ENCODE assay signal across 8 mouse cellular contexts in the genomic region with DNA sequence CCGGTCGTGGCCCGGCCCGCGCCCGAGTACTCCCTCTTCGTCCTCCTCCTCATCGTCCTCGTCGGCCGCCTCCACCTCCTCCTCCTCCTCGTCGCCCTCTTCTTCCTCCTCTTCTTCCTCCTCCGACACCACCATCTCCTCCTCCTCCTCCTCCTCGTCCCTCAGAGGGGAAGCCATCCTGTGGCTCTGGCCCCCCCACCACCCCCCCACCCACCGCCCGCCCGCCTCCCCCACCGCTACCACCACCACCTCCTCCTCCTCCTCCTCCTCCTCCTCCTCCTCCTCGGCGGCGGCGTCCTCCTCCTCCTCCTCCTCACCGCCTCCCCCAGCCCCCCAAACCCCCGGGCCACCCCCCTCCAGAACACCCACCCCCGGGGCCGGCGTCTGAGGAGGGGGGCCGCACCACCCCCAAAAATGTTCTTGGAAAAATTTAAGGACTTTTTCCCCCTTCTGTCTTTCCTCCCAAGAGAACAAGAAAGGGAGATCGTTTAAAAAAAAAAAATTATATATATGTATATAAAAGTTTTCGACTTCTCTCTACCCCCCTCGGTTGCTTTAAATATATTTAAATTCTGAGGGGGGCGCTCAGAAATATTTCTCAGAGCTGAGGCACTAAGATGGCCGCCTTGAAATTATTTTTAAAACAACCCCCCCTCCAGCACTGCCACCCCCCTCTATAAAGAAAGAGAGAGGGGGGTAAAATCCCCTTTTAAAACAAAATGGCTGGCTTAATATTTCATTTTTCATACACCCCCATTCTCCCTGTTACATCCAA. TPM values are rescaled to one million over a fixed set of nuclear protein-coding genes. Genes with fewer than 3 reads are reported as not detected.
A peak's percentile ranks its signal among the peaks of the same experiment; 100 is the strongest.
DNase-seq lines count a peak whose midpoint lies in the region; ATAC-seq and TF ChIP-seq lines count a peak whose summit lies in the region.

A gene (minus strand): TSS at position 192 of the 775 bp plus-strand sequence.

- H3K27me3 ChIP-seq in forebrain, embryonic 16.5 days (replicated peaks; ENCODE audit: control insufficient read depth, insufficient read depth, low read length) = no peaks in the 10 kb centered on the region
- no peaks in the 10 kb centered on the region for H3K27me3 ChIP-seq in intestine, embryonic 15.5 days (replicated peaks)
- H3K27me3 ChIP-seq in stomach, postnatal 0 days (ENCODE audit: control insufficient read depth, insufficient read depth, low read length) = no peaks in the 10 kb centered on the region

- TF ChIP-seq EP300 in stomach, postnatal 0 days (optimal IDR thresholded peaks at IDR 0.05) = no peak

- peak within 1 kb of the TSS; percentile 99 for H3K9ac ChIP-seq in forebrain, embryonic 16.5 days (replicated peaks; ENCODE audit: low read depth, low read length)
- H3K9ac ChIP-seq in intestine, embryonic 15.5 days = peak within 1 kb of the TSS; percentile 100
- peak within 1 kb of the TSS; percentile 99 for H3K9ac ChIP-seq in stomach, postnatal 0 days (ENCODE audit: low read length)

- H3K4me3 ChIP-seq in forebrain, embryonic 16.5 days (replicated peaks; ENCODE audit: low read length) = peak within 1 kb of the TSS; percentile 67
- H3K4me3 ChIP-seq in intestine, embryonic 15.5 days (replicated peaks) = peak within 1 kb of the TSS; percentile 87
- H3K4me3 ChIP-seq in stomach, postnatal 0 days (ENCODE audit: low read depth, low read length) = peak within 1 kb of the TSS; percentile 98

- H3K4me1 ChIP-seq in forebrain, embryonic 16.5 days (replicated peaks; ENCODE audit: control insufficient read depth, insufficient read depth, low read length) = peaks cover 44% of the 10 kb centered on the region
- peaks cover 49% of the 10 kb centered on the region for H3K4me1 ChIP-seq in intestine, embryonic 15.5 days (replicated peaks)
- H3K4me1 ChIP-seq in stomach, postnatal 0 days (replicated peaks; ENCODE audit: control insufficient read depth, insufficient read depth) = peaks cover 22% of the 10 kb centered on the region

- DNase-seq in layer of hippocampus, adult 18-20 months (ENCODE audit: low spot score in 2 of 2) = no peak
- DNase-seq in layer of hippocampus, adult 11-12 months (ENCODE audit: low spot score) = no peak
- no peak for DNase-seq in adrenal gland, adult 8-10 months
- DNase-seq in lung, postnatal 10 days = peak; percentile 32
- no peak for DNase-seq in stomach, postnatal 0 days (ENCODE audit: low spot score)
- DNase-seq in ovary, adult 18-20 months (ENCODE audit: low spot score) = no peak

- no peak for ATAC-seq in forebrain, embryonic 16.5 days
- no peak for ATAC-seq in intestine, embryonic 15.5 days
- no peak for ATAC-seq in stomach, postnatal 0 days (ENCODE audit: low FRiP score, low TSS enrichment)

- H3K9me3 ChIP-seq in forebrain, embryonic 16.5 days (ENCODE audit: control insufficient read depth, low read length) = no peaks in the 10 kb centered on the region
- H3K9me3 ChIP-seq in intestine, embryonic 15.5 days = no peaks in the 10 kb centered on the region
- no peaks in the 10 kb centered on the region for H3K9me3 ChIP-seq in stomach, postnatal 0 days (ENCODE audit: control insufficient read depth, low read length)

- H3K27ac ChIP-seq in forebrain, embryonic 16.5 days (ENCODE audit: low read length) = peak within 1 kb of the TSS; percentile 100
- peak within 1 kb of the TSS; percentile 99 for H3K27ac ChIP-seq in intestine, embryonic 15.5 days
- peak within 1 kb of the TSS; percentile 100 for H3K27ac ChIP-seq in stomach, postnatal 0 days (replicated peaks)

- under 1% methylated on average over 19 of the region's 34 CpGs for WGBS in forebrain, embryonic 16.5 days
- WGBS in intestine, embryonic 15.5 days = 1% methylated on average over 23 of the region's 34 CpGs
- WGBS in stomach, postnatal 0 days = under 1% methylated on average over 19 of the region's 34 CpGs

- H3K4me2 ChIP-seq in forebrain, embryonic 16.5 days (ENCODE audit: low read length) = peak within 1 kb of the TSS; percentile 98
- peak within 1 kb of the TSS; percentile 91 for H3K4me2 ChIP-seq in intestine, embryonic 15.5 days (replicated peaks)
- H3K4me2 ChIP-seq in stomach, postnatal 0 days (replicated peaks; ENCODE audit: low read depth) = peak within 1 kb of the TSS; percentile 96

- no peak for TF ChIP-seq CTCF in stomach, postnatal 0 days (IDR thresholded peaks at IDR 0.05; ENCODE audit: low read depth)

- H3K36me3 ChIP-seq in forebrain, embryonic 16.5 days (ENCODE audit: control insufficient read depth, insufficient read depth) = no peaks in the 10 kb centered on the region
- H3K36me3 ChIP-seq in intestine, embryonic 15.5 days = no peaks in the 10 kb centered on the region
- H3K36me3 ChIP-seq in stomach, postnatal 0 days (ENCODE audit: control insufficient read depth, insufficient read depth, low read length) = no peaks in the 10 kb centered on the region

RNA-seq across cellular contexts. Expression of the gene that starts here (rescaled TPM):
- 100 to 1,000 TPM; 531 to 556 TPM for total RNA-seq in layer of hippocampus, adult 18-20 months (2021)
- 100 to 1,000 TPM in 2 of 4 experiments, 10 to 100 TPM in 2; 89.8 to 169 (median 115) TPM for total RNA-seq in adrenal gland, adult 8-10 months (2022)
- 132 and 146 TPM in 2 replicates for polyA plus RNA-seq in forebrain, embryonic 16.5 days (2015; fragmentation: Nextera tagmentation; extraction: Ambion mirVana)
- 39.9 and 44.1 TPM in 2 replicates for polyA plus RNA-seq in intestine, embryonic 15.5 days (2015; fragmentation: Nextera tagmentation; extraction: Ambion mirVana)
- polyA plus RNA-seq in stomach, postnatal 0 days (2015; fragmentation: Nextera tagmentation; extraction: Ambion mirVana) = 18.4 and 18.9 TPM in 2 replicates
